8 mouse cellular contexts compared by ENCODE assay signal in the genomic region with DNA sequence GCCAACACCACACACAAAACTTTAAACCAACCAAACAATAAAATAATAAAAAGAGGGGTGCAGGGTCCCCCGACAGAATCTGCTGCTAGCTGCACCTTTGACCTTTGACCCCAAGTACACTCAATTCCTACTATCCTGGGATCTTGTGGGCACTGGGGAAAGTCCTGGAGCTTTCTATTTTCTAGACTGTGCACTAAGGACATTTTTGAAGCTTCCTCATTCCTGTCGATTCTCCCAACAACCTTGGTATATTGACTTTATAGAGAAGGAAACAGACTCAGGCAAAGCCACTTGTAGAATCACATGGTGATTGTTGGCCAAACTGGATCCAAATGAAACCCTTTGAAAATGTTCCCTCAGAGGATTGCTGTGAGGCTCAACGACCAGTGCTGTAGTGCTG. TPM values are rescaled to one million over a fixed set of nuclear protein-coding genes. Genes with fewer than 3 reads are reported as not detected.
A peak's percentile ranks its signal among the peaks of the same experiment; 100 is the strongest.
DNase-seq lines count a peak whose midpoint lies in the region; ATAC-seq lines count a peak whose summit lies in the region.

No protein-coding gene starts in this region.

- intact Hi-C loops in heart, postnatal 36 days (cut with DNase I): loop anchor here (2.0 to 10.0 kb wide), 3 partner anchors 45 to 361 kb away; partner anchors contain the start of genes Ppp6r1 and Ube2s

- peak overlapping the region; percentile 64 to 84 for H3K4me3 ChIP-seq in heart, embryonic 14.5 days (ENCODE audit: control insufficient read depth in 1 of 2, insufficient read depth in 1 of 2, low read depth in 1 of 2, low read length in 2 of 2)
- H3K4me3 ChIP-seq in ES-E14 (ENCODE audit: insufficient read depth in 1 of 2, low read depth in 1 of 2, low read length in 2 of 2, poor library complexity in 1 of 2, severe bottlenecking in 1 of 2) (peak overlapping the region; percentile 71 to 95), macrophage (ENCODE audit: inconsistent target) (peak overlapping the region; percentile 35)
- H3K4me3 ChIP-seq in forebrain, embryonic 16.5 days (replicated peaks; ENCODE audit: low read length): peak overlapping the region; percentile 88

- no peaks in the 10 kb centered on the region for H3K27me3 ChIP-seq in heart, embryonic 14.5 days (ENCODE audit: control insufficient read depth, insufficient read depth, low read length)
- no peaks in the 10 kb centered on the region for H3K27me3 ChIP-seq in forebrain, embryonic 16.5 days (replicated peaks; ENCODE audit: control insufficient read depth, insufficient read depth, low read length)

- peaks cover 57% of the 10 kb centered on the region for H3K79me2 ChIP-seq in macrophage (ENCODE audit: inconsistent target)

- no peak for DNase-seq in heart, postnatal 36 days
- no peak for DNase-seq in ES-E14 (ENCODE audit: low read depth, low spot score)
- DNase-seq in adrenal gland, postnatal 14 days: no peak

- H3K36me3 ChIP-seq in heart, embryonic 14.5 days (ENCODE audit: control insufficient read depth, insufficient read depth, low read length): peaks cover 27% of the 10 kb centered on the region
- H3K36me3 ChIP-seq in ES-E14 (ENCODE audit: control insufficient read depth, insufficient read depth, low read length, poor library complexity, severe bottlenecking) (peaks cover 15% of the 10 kb centered on the region), macrophage (ENCODE audit: inconsistent target) (peaks cover 18% of the 10 kb centered on the region)
- H3K36me3 ChIP-seq in forebrain, embryonic 16.5 days (ENCODE audit: control insufficient read depth, insufficient read depth): peaks cover 11% of the 10 kb centered on the region

- peak overlapping the region; percentile 72 to 97 for H3K27ac ChIP-seq in heart, embryonic 14.5 days (replicated peaks in 1 of 2; ENCODE audit: control insufficient read depth in 1 of 2, insufficient read depth in 1 of 2, low read depth in 2 of 2, low read length in 2 of 2)
- H3K27ac ChIP-seq in ES-E14 (ENCODE audit: insufficient read depth, low read depth, low read length, poor library complexity, severe bottlenecking) (no peak overlapping the region; the same call in 1 of the 2 replicates), macrophage (peak overlapping the region; percentile 74)
- peak overlapping the region; percentile 99 for H3K27ac ChIP-seq in forebrain, embryonic 16.5 days (ENCODE audit: low read length)

- peak overlapping the region; percentile 70 for H3K4me2 ChIP-seq in heart, embryonic 14.5 days (ENCODE audit: low read length)
- H3K4me2 ChIP-seq in forebrain, embryonic 16.5 days (ENCODE audit: low read length): peak overlapping the region; percentile 71

- H3K4me1 ChIP-seq in heart, embryonic 14.5 days (ENCODE audit: control insufficient read depth in 2 of 2, insufficient read depth in 2 of 2, low read length in 2 of 2): peaks cover 0 to 14% of the 10 kb centered on the region in 2 experiments; a peak in 2 of 4 replicates
- H3K4me1 ChIP-seq in ES-E14 (ENCODE audit: control insufficient read depth in 2 of 2, insufficient read depth in 2 of 2, low read length in 2 of 2, poor library complexity in 1 of 2): peaks cover 7 to 23% of the 10 kb centered on the region in 2 experiments; a peak in 3 of 4 replicates
- peaks cover 19% of the 10 kb centered on the region for H3K4me1 ChIP-seq in forebrain, embryonic 16.5 days (replicated peaks; ENCODE audit: control insufficient read depth, insufficient read depth, low read length)

- in situ Hi-C loops in ES-E14 (cut with MboI; ENCODE audit: low sequenced_read_pairs in 2 of 2, unreplicated experiment in 2 of 2): no loop called here

- 66% methylated on average over 3 of the region's 3 CpGs for WGBS in heart, embryonic 14.5 days
- 65% methylated on average over 3 of the region's 3 CpGs for WGBS in forebrain, embryonic 16.5 days
- WGBS in macrophage (ENCODE audit: missing documents): 27% methylated on average over 3 of the region's 3 CpGs

- H3K9me3 ChIP-seq in heart, embryonic 14.5 days (ENCODE audit: control insufficient read depth, low read length): no peaks in the 10 kb centered on the region
- H3K9me3 ChIP-seq in ES-E14 (ENCODE audit: control insufficient read depth, insufficient read depth, low read depth, low read length): no peaks in the 10 kb centered on the region
- no peaks in the 10 kb centered on the region for H3K9me3 ChIP-seq in forebrain, embryonic 16.5 days (ENCODE audit: control insufficient read depth, low read length)

- H3K9ac ChIP-seq in heart, embryonic 14.5 days (ENCODE audit: low read length): peak overlapping the region; percentile 76
- H3K9ac ChIP-seq in ES-E14 (ENCODE audit: insufficient read depth, low read depth, low read length, poor library complexity, severe bottlenecking): peak overlapping the region; percentile 63; the same call in 1 of the 2 replicates
- peak overlapping the region; percentile 69 for H3K9ac ChIP-seq in forebrain, embryonic 16.5 days (replicated peaks; ENCODE audit: low read depth, low read length)

- ATAC-seq in heart, embryonic 14.5 days (ENCODE audit: insufficient number of reproducible peaks, insufficient read depth, low FRiP score, low read depth): no peak
- no peak for ATAC-seq in forebrain, embryonic 16.5 days
- no peak for ATAC-seq in inflammation-experienced regulatory T-cells, adult 6 months
- ATAC-seq in CD4-positive, CD25-positive, alpha-beta regulatory T cell, adult 4 months: no peak

RNA-seq across cellular contexts. Expression of gene Gm44973, which starts 0.8 kb away (rescaled TPM):
- polyA plus RNA-seq in heart, embryonic 14.5 days (2014; fragmentation: Nextera tagmentation; extraction: Ambion mirVana): 0.34 TPM in 1 of 2 replicates, not detected in the other
- total RNA-seq in heart, postnatal 36 days (2021): not detected
- not detected in 2 replicates for total RNA-seq in ES-E14 (2012; rRNA removed)
- 0.91 TPM in 1 of 2 replicates, not detected in the other for polyA plus RNA-seq in forebrain, embryonic 16.5 days (2015; fragmentation: Nextera tagmentation; extraction: Ambion mirVana)
- total RNA-seq in macrophage (2018; cell fraction: chromatin; rRNA removed): not detected
- under 1 TPM in 4 of 26 experiments, not detected in 22; 0.14 to 0.18 (median 0.16) TPM for total RNA-seq in macrophage (2018; cell fraction: cytosol; rRNA removed)
- total RNA-seq in macrophage (2018; cell fraction: nucleus; rRNA removed): not detected
- not detected in 3 replicates for polyA plus RNA-seq in macrophage (2018)
- total RNA-seq in adrenal gland, postnatal 14 days (2021): not detected in 2 replicates
- polyA plus RNA-seq in inflammation-experienced regulatory T-cells, adult 6 months (2017; shearing (Covaris generic)): 10 to 100 TPM in 2 of 3 experiments, 1 to 10 TPM in 1; 7.8 to 17.2 (median 10.8) TPM
- 1 to 10 TPM; 7.9 to 8.9 TPM for polyA plus RNA-seq in CD4-positive, CD25-positive, alpha-beta regulatory T cell, adult 4 months (2017; shearing (Covaris generic))

RNA-seq across cellular contexts. Expression of gene Fiz1, which starts 1.6 kb away (rescaled TPM):
- polyA plus RNA-seq in heart, embryonic 14.5 days (2014; fragmentation: Nextera tagmentation; extraction: Ambion mirVana): 23.4 and 23.8 TPM in 2 replicates
- 10 to 100 TPM; 17.0 to 21.6 TPM for total RNA-seq in heart, postnatal 36 days (2021)
- total RNA-seq in ES-E14 (2012; rRNA removed): 45.9 and 47.4 TPM in 2 replicates
- 43.7 and 46.1 TPM in 2 replicates for polyA plus RNA-seq in forebrain, embryonic 16.5 days (2015; fragmentation: Nextera tagmentation; extraction: Ambion mirVana)
- 10 to 100 TPM; 13.0 to 40.4 (median 25.7) TPM for total RNA-seq in macrophage (2018; cell fraction: chromatin; rRNA removed)
- total RNA-seq in macrophage (2018; cell fraction: cytosol; rRNA removed): 10 to 100 TPM; 16.2 to 26.9 (median 24.0) TPM
- total RNA-seq in macrophage (2018; cell fraction: nucleus; rRNA removed): 10 to 100 TPM; 12.4 to 39.0 (median 26.5) TPM
- polyA plus RNA-seq in macrophage (2018): 16.5 to 21.5 TPM (median 18.2 TPM) in 3 replicates
- total RNA-seq in adrenal gland, postnatal 14 days (2021): 22.7 and 25.8 TPM in 2 replicates
- 10 to 100 TPM in 1 of 3 experiments, 1 to 10 TPM in 2; 7.2 to 15.1 (median 7.9) TPM for polyA plus RNA-seq in inflammation-experienced regulatory T-cells, adult 6 months (2017; shearing (Covaris generic))
- polyA plus RNA-seq in CD4-positive, CD25-positive, alpha-beta regulatory T cell, adult 4 months (2017; shearing (Covaris generic)): 10 to 100 TPM in 1 of 2 experiments, 1 to 10 TPM in 1; 9.5 to 12.0 TPM

RNA-seq across cellular contexts. Expression of gene Zfp524, which starts 1.8 kb away (rescaled TPM):
- polyA plus RNA-seq in heart, embryonic 14.5 days (2014; fragmentation: Nextera tagmentation; extraction: Ambion mirVana): 12.6 and 13.6 TPM in 2 replicates
- 10 to 100 TPM in 1 of 2 experiments, 1 to 10 TPM in 1; 9.7 to 10.4 TPM for total RNA-seq in heart, postnatal 36 days (2021)
- total RNA-seq in ES-E14 (2012; rRNA removed): 2.6 and 3.9 TPM in 2 replicates
- polyA plus RNA-seq in forebrain, embryonic 16.5 days (2015; fragmentation: Nextera tagmentation; extraction: Ambion mirVana): 10.3 and 11.3 TPM in 2 replicates
- 10 to 100 TPM in 5 of 26 experiments, 1 to 10 TPM in 20, under 1 TPM in 1; 0.82 to 15.8 (median 6.2) TPM for total RNA-seq in macrophage (2018; cell fraction: chromatin; rRNA removed)
- total RNA-seq in macrophage (2018; cell fraction: cytosol; rRNA removed): 10 to 100 TPM in 23 of 26 experiments, 1 to 10 TPM in 3; 7.3 to 21.6 (median 15.8) TPM
- 10 to 100 TPM in 10 of 26 experiments, 1 to 10 TPM in 16; 2.6 to 16.1 (median 8.0) TPM for total RNA-seq in macrophage (2018; cell fraction: nucleus; rRNA removed)
- 13.7 to 24.6 TPM (median 14.3 TPM) in 3 replicates for polyA plus RNA-seq in macrophage (2018)
- 11.7 and 12.9 TPM in 2 replicates for total RNA-seq in adrenal gland, postnatal 14 days (2021)
- 10 to 100 TPM; 34.4 to 44.7 (median 38.9) TPM for polyA plus RNA-seq in inflammation-experienced regulatory T-cells, adult 6 months (2017; shearing (Covaris generic))
- 10 to 100 TPM; 44.1 to 45.4 TPM for polyA plus RNA-seq in CD4-positive, CD25-positive, alpha-beta regulatory T cell, adult 4 months (2017; shearing (Covaris generic))

RNA-seq across cellular contexts. Expression of gene Zfp865, which starts 4.1 kb away (rescaled TPM):
- 4.4 and 4.9 TPM in 2 replicates for polyA plus RNA-seq in heart, embryonic 14.5 days (2014; fragmentation: Nextera tagmentation; extraction: Ambion mirVana)
- total RNA-seq in heart, postnatal 36 days (2021): 10 to 100 TPM; 14.1 to 14.9 TPM
- total RNA-seq in ES-E14 (2012; rRNA removed): 12.9 and 18.4 TPM in 2 replicates
- polyA plus RNA-seq in forebrain, embryonic 16.5 days (2015; fragmentation: Nextera tagmentation; extraction: Ambion mirVana): 5.9 and 6.5 TPM in 2 replicates
- 100 to 1,000 TPM in 15 of 26 experiments, 10 to 100 TPM in 11; 60.1 to 133 (median 104) TPM for total RNA-seq in macrophage (2018; cell fraction: chromatin; rRNA removed)
- total RNA-seq in macrophage (2018; cell fraction: cytosol; rRNA removed): 10 to 100 TPM in 17 of 26 experiments, 1 to 10 TPM in 9; 6.0 to 18.3 (median 11.7) TPM
- total RNA-seq in macrophage (2018; cell fraction: nucleus; rRNA removed): 100 to 1,000 TPM in 1 of 26 experiments, 10 to 100 TPM in 25; 38.8 to 106 (median 57.4) TPM
- 11.9 to 13.8 TPM (median 12.4 TPM) in 3 replicates for polyA plus RNA-seq in macrophage (2018)
- 25.3 and 30.5 TPM in 2 replicates for total RNA-seq in adrenal gland, postnatal 14 days (2021)
- 1 to 10 TPM; 2.5 to 6.7 (median 5.2) TPM for polyA plus RNA-seq in inflammation-experienced regulatory T-cells, adult 6 months (2017; shearing (Covaris generic))
- polyA plus RNA-seq in CD4-positive, CD25-positive, alpha-beta regulatory T cell, adult 4 months (2017; shearing (Covaris generic)): 10 to 100 TPM in 1 of 2 experiments, 1 to 10 TPM in 1; 3.5 to 12.3 TPM

RNA-seq across cellular contexts. Expression of gene Ccdc106, which starts 4.3 kb away (rescaled TPM):
- polyA plus RNA-seq in heart, embryonic 14.5 days (2014; fragmentation: Nextera tagmentation; extraction: Ambion mirVana): 0.73 and 1.9 TPM in 2 replicates
- not detected for total RNA-seq in heart, postnatal 36 days (2021)
- total RNA-seq in ES-E14 (2012; rRNA removed): 7.5 and 11.2 TPM in 2 replicates
- polyA plus RNA-seq in forebrain, embryonic 16.5 days (2015; fragmentation: Nextera tagmentation; extraction: Ambion mirVana): 50.5 and 59.1 TPM in 2 replicates
- 1 to 10 TPM in 9 of 26 experiments, under 1 TPM in 17; 0.25 to 2.8 (median 0.83) TPM for total RNA-seq in macrophage (2018; cell fraction: chromatin; rRNA removed)
- total RNA-seq in macrophage (2018; cell fraction: cytosol; rRNA removed): under 1 TPM; 0.14 to 0.69 (median 0.33) TPM
- 1 to 10 TPM in 11 of 26 experiments, under 1 TPM in 12, not detected in 3; 0.34 to 1.9 (median 0.99) TPM for total RNA-seq in macrophage (2018; cell fraction: nucleus; rRNA removed)
- 0.28 to 1.1 TPM (median 0.37 TPM) in 3 replicates for polyA plus RNA-seq in macrophage (2018)
- total RNA-seq in adrenal gland, postnatal 14 days (2021): 1.3 and 2.7 TPM in 2 replicates
- polyA plus RNA-seq in inflammation-experienced regulatory T-cells, adult 6 months (2017; shearing (Covaris generic)): not detected
- under 1 TPM in 1 of 2 experiments, not detected in 1; 0.58 TPM for polyA plus RNA-seq in CD4-positive, CD25-positive, alpha-beta regulatory T cell, adult 4 months (2017; shearing (Covaris generic))

Comparison
In these comparisons a context has a peak if more than half of its experiments do, and no peak if none do; other contexts are left out.
1. H3K4me3 ChIP-seq: peak in every context shown above with its lines; median percentile 88 in forebrain, embryonic 16.5 days; 83 in ES-E14; 74 in heart, embryonic 14.5 days; 35 in macrophage.